Mouse (Mus musculus): ENCODE data around the gene Pex12. TPM values are rescaled to one million over a fixed set of nuclear protein-coding genes. Genes with fewer than 3 reads are reported as not detected.
"Not testable (repeated sequence)": the region's sequence is repeated elsewhere in the genome, so short reads cannot be mapped to it uniquely, and the experiment has no call there.

Pex12 gene
- total and polyA plus RNA-seq, 2 experiments from 2014 or later: 2.6 to 9.3 TPM

DNA sequence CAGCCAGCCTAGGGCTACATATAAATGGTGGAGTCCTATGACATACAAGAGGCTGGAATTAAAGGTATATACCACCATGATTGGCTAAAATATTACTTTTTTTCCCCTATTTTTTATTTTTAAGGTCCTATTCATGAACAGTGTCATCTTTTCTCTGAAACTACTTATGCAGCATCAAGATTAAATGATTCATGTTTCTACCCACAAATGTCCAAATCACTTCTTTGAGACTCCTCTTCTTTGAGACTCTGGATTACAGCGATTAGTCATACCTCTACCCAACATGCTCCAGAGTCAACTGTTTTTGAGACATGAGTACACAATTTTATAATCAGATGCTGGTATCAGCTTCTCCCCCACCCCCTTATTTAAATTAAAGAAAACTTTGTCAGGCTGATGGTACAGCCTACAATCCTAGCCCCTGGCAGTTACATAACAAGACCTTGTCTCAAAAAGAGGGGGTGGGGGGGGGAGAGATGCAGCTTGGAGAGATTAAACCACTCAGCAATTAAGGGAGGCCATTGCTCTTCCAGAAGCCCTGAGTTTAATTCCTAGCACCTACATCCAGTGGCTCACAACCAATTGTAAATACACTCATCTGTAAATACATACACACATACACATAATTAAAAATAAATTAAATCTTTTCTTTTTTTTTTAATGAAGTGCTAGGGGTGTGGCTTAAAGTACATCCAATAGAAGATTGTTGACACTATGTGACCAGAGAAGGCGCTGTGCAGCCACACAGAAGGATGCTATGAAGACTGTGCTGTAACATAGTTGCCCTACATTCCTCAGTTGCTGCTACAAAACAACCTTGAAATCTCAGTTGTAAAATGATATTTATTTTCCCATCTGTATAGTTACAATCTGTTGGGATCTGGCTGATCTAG is 30.2 kb downstream of the Pex12 start:
- WGBS: 12% methylated on average over 2 of the region's 2 CpGs
- H3K4me1 ChIP-seq (ENCODE audit: control insufficient read depth, insufficient read depth): 0 out of 2 replicates have a peak, but pooled peaks cover 3% of the 10 kb centered on the region
- H3K4me2 ChIP-seq (ENCODE audit: low read depth, low read length): peak overlapping the region; percentile 60; the same call in 1 of the 2 replicates
- DNase-seq (ENCODE audit: low spot score) (no peak), ATAC-seq (ENCODE audit: insufficient read depth, low read depth) (no peak)
- H3K27ac ChIP-seq (ENCODE audit: low read depth): peak overlapping the region; percentile 74
- H3K9me3 ChIP-seq (replicated peaks; ENCODE audit: control insufficient read depth, low read length): no peaks in the 10 kb centered on the region
- H3K9ac ChIP-seq (replicated peaks; ENCODE audit: low read depth, low read length): peak overlapping the region; percentile 73; the same call in 1 of the 2 replicates
- H3K27me3 ChIP-seq (ENCODE audit: control insufficient read depth, insufficient read depth, low read length): no peaks in the 10 kb centered on the region
- 0 out of 2 replicates have a peak overlapping the region, but pooled peaks have one; percentile 55 for H3K4me3 ChIP-seq (ENCODE audit: low read depth, low read length)
- H3K36me3 ChIP-seq (replicated peaks; ENCODE audit: control insufficient read depth, insufficient read depth, low read length): no peaks in the 10 kb centered on the region
- TF ChIP-seq EP300 (IDR thresholded peaks at IDR 0.05; ENCODE audit: low read depth) (no peak), CTCF (IDR thresholded peaks at IDR 0.05; ENCODE audit: low read depth) (no peak; the same call in 1 of the 2 replicates)

DNA sequence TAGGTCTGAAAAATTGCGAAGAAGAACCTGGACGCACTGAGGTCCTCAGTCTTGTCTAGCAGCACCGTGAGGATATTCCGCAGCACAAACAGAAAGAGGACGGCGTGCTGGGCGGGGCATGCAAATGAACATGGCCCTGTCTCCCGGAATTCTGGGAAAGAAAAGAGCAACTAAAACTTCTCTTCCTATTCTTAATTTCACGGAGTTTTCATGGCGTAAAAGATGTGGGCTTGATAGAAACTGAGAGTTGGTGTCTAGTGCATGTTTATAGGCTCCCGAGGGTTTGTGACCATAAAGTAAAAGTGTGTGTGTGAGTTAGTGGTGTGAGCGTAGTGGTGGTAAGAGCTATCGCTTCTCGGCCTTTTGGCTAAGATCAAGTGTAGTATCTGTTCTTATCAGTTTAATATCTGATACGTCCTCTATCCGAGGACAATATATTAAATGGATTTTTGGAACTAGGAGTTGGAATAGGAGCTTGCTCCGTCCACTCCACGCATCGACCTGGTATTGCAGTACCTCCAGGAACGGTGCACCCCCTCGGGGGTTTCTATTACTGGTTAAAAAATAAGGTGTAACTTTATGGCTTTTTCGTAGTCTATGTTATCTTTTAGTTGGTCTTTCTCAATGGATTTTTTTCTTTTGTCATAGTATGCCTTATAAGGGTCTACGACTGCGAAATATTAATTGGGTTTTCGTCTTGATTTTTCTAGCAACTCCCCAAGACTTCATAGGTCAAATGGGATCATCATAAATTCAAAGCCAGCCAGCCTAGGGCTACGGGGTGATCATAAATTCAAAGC is 31.0 kb downstream of the Pex12 start:
- Histone ChIP-seq H3K27ac (ENCODE audit: low read depth) (peak overlapping the region; percentile 74), H3K4me2 (ENCODE audit: low read depth, low read length) (peak overlapping the region; percentile 60), H3K4me3 (ENCODE audit: low read depth, low read length) (peak overlapping the region; percentile 55), H3K36me3 (replicated peaks; ENCODE audit: control insufficient read depth, insufficient read depth, low read length) (no peaks in the 10 kb centered on the region), H3K4me1 (ENCODE audit: control insufficient read depth, insufficient read depth) (0 out of 2 replicates have a peak, but pooled peaks cover 3% of the 10 kb centered on the region), H3K27me3 (ENCODE audit: control insufficient read depth, insufficient read depth, low read length) (no peaks in the 10 kb centered on the region), H3K9ac (replicated peaks; ENCODE audit: low read depth, low read length) (peak overlapping the region; percentile 73), H3K9me3 (replicated peaks; ENCODE audit: control insufficient read depth, low read length) (no peaks in the 10 kb centered on the region)
- DNase-seq (ENCODE audit: low spot score) (peak; percentile 84), ATAC-seq (ENCODE audit: insufficient read depth, low read depth) (peak; percentile 88)
- under 1% methylated on average over 26 of the region's 26 CpGs for WGBS
- TF ChIP-seq EP300 (IDR thresholded peaks at IDR 0.05; ENCODE audit: low read depth): peak; percentile 59; the same call in 1 of the 2 replicates
- no peak for TF ChIP-seq CTCF (IDR thresholded peaks at IDR 0.05; ENCODE audit: low read depth)

DNA sequence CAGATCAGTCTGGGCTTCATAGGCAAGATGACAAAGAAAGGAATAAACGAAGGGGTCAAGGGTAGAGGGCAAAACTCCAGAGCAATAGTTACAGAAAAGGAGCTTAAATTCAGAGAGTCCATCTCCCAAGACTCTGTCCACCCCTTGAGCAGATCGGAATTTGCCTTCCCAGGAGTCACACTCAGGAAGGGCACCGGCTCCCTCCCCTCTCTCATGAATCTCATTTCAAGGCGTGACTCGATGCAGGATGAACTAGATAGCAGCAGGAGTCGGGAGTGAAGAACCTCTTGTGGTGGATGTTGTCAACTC is 31.6 kb downstream of the Pex12 start:
- H3K9ac ChIP-seq (replicated peaks; ENCODE audit: low read depth, low read length): peak overlapping the region; percentile 73
- peak overlapping the region; percentile 60 for H3K4me2 ChIP-seq (ENCODE audit: low read depth, low read length)
- ATAC-seq (ENCODE audit: insufficient read depth, low read depth) (peak; percentile 31), DNase-seq (ENCODE audit: low spot score) (no peak)
- H3K4me3 ChIP-seq (ENCODE audit: low read depth, low read length): peak overlapping the region; percentile 55
- H3K9me3 ChIP-seq (replicated peaks; ENCODE audit: control insufficient read depth, low read length): no peaks in the 10 kb centered on the region
- peak overlapping the region; percentile 74 for H3K27ac ChIP-seq (ENCODE audit: low read depth)
- no peaks in the 10 kb centered on the region for H3K36me3 ChIP-seq (replicated peaks; ENCODE audit: control insufficient read depth, insufficient read depth, low read length)
- TF ChIP-seq EP300 (IDR thresholded peaks at IDR 0.05; ENCODE audit: low read depth): no peak
- no peak for TF ChIP-seq CTCF (IDR thresholded peaks at IDR 0.05; ENCODE audit: low read depth)
- WGBS: 1% methylated on average over 6 of the region's 6 CpGs
- H3K27me3 ChIP-seq (ENCODE audit: control insufficient read depth, insufficient read depth, low read length): no peaks in the 10 kb centered on the region
- H3K4me1 ChIP-seq (ENCODE audit: control insufficient read depth, insufficient read depth): 0 out of 2 replicates have a peak, but pooled peaks cover 3% of the 10 kb centered on the region

DNA sequence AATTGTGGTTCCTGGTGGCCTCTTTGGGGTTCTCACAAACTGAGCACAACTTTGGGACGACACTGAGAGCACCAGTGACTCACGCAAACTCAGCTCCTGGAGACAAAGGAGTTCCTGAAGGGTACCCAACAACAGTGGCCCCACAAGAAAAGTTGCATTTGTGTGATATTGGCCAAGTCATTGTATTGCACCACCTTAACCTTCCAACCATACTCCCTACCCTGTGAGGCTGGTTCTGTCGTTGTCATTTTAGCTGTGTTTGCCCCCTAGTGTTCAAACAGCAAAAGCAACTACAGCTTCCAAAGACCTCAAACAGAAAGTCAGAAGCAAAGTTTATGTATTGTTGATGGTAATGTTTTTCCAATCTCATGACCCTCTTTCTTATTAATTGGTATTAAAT is 39.2 kb downstream of the Pex12 start:
- Histone ChIP-seq H3K4me3 (ENCODE audit: low read depth, low read length) (no peak overlapping the region), H3K36me3 (replicated peaks; ENCODE audit: control insufficient read depth, insufficient read depth, low read length) (no peaks in the 10 kb centered on the region), H3K4me2 (ENCODE audit: low read depth, low read length) (no peak overlapping the region), H3K27me3 (ENCODE audit: control insufficient read depth, insufficient read depth, low read length) (no peaks in the 10 kb centered on the region), H3K9ac (replicated peaks; ENCODE audit: low read depth, low read length) (no peak overlapping the region), H3K27ac (ENCODE audit: low read depth) (no peak overlapping the region; the same call in 1 of the 2 replicates), H3K9me3 (replicated peaks; ENCODE audit: control insufficient read depth, low read length) (no peaks in the 10 kb centered on the region), H3K4me1 (ENCODE audit: control insufficient read depth, insufficient read depth) (no peaks in the 10 kb centered on the region)
- WGBS: 54% methylated on average over 3 of the region's 3 CpGs
- TF ChIP-seq CTCF (IDR thresholded peaks at IDR 0.05; ENCODE audit: low read depth) (peak; percentile 64), EP300 (IDR thresholded peaks at IDR 0.05; ENCODE audit: low read depth) (no peak)
- no peak for ATAC-seq (ENCODE audit: insufficient read depth, low read depth)
- no peak for DNase-seq (ENCODE audit: low spot score)

DNA sequence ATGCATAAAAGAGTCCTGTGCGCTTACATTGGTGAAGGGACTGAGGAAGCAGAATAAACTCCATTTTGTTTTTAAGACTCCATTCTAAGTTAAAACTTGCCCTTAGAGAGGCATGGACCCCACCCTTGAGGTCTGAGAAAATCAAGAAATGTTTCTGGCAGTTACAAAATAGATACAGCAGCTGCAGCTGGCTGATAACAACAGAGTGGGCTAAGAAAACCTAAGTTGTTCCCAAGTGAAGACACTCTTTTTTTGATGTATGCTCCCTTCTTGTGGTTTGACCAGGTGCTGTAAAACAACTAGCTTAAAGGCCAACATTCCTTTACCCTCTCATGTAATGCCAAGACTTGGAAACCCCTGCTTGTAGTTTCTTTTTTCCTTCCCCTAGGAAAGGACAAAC is 39.7 kb downstream of the Pex12 start:
- H3K9ac ChIP-seq (replicated peaks; ENCODE audit: low read depth, low read length): no peak overlapping the region
- no peaks in the 10 kb centered on the region for H3K9me3 ChIP-seq (replicated peaks; ENCODE audit: control insufficient read depth, low read length)
- H3K4me1 ChIP-seq (ENCODE audit: control insufficient read depth, insufficient read depth): no peaks in the 10 kb centered on the region
- peak overlapping the region; percentile 34; the same call in 1 of the 2 replicates for H3K27ac ChIP-seq (ENCODE audit: low read depth)
- no peak overlapping the region for H3K4me2 ChIP-seq (ENCODE audit: low read depth, low read length)
- no peak for DNase-seq (ENCODE audit: low spot score)
- H3K4me3 ChIP-seq (ENCODE audit: low read depth, low read length): no peak overlapping the region
- TF ChIP-seq EP300 (IDR thresholded peaks at IDR 0.05; ENCODE audit: low read depth): no peak
- no peak for TF ChIP-seq CTCF (IDR thresholded peaks at IDR 0.05; ENCODE audit: low read depth)
- H3K36me3 ChIP-seq (replicated peaks; ENCODE audit: control insufficient read depth, insufficient read depth, low read length): no peaks in the 10 kb centered on the region
- no peaks in the 10 kb centered on the region for H3K27me3 ChIP-seq (ENCODE audit: control insufficient read depth, insufficient read depth, low read length)
- ATAC-seq (ENCODE audit: insufficient read depth, low read depth): no peak
- WGBS: 97% methylated on average over 1 of the region's 1 CpGs

DNA sequence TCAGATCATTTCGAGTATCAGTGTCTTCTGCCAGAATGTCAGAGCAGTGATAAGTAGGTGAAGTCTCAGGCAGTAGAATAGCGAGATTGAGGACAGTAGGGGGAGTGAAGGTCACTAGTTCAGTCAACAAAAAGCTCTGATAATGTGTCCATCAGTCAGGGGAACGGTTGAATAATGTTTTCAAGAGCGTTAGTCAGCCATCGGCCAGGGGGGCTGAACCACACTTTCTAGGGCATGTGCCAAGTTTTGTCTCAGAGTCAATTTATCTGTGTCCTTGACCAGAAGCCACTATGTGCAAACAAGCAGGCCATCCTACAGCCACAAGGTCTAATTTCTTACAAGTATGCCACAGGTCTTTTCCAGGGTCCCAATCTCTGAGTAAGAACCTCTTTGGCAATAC is 45.2 kb downstream of the Pex12 start:
- H3K4me2 ChIP-seq (ENCODE audit: low read depth, low read length); H3K4me1 ChIP-seq (ENCODE audit: control insufficient read depth, insufficient read depth); H3K9ac ChIP-seq (replicated peaks; ENCODE audit: low read depth, low read length); DNase-seq (ENCODE audit: low spot score); H3K27ac ChIP-seq (ENCODE audit: low read depth); H3K36me3 ChIP-seq (replicated peaks; ENCODE audit: control insufficient read depth, insufficient read depth, low read length); H3K9me3 ChIP-seq (replicated peaks; ENCODE audit: control insufficient read depth, low read length); H3K4me3 ChIP-seq (ENCODE audit: low read depth, low read length); H3K27me3 ChIP-seq (ENCODE audit: control insufficient read depth, insufficient read depth, low read length); ATAC-seq (ENCODE audit: insufficient read depth, low read depth): not testable (repeated sequence)
- WGBS: 18% methylated on average over 5 of the region's 5 CpGs
